Mouse (Mus musculus) bone marrow macrophage, adult 2 months (primary cell): ENCODE measurements around the gene Plppr1. TPM values are rescaled to one million over a fixed set of nuclear protein-coding genes. Genes with fewer than 3 reads are reported as not detected.

Experiments used
- H3K27ac ChIP-seq: 2 replicates; pipeline ENCODE4 v1.5.1; 2012; ENCODE audit warnings: low read depth, low read length; ENCODE audit not compliant: insufficient read depth
- H3K4me1 ChIP-seq: 2 replicates; pipeline ENCODE4 v1.6.1; 2012; ENCODE audit warnings: low read length; ENCODE audit not compliant: control insufficient read depth, insufficient read depth
- H3K4me3 ChIP-seq: 2 replicates; pipeline ENCODE4 v1.5.1; 2012; ENCODE audit warnings: mild to moderate bottlenecking, low read length, moderate library complexity; ENCODE audit not compliant: insufficient read depth
- CTCF ChIP-seq: IDR thresholded peaks from 2 replicates; pipeline ENCODE4 v1.5.1; 2012; ENCODE audit warnings: low read depth, mild to moderate bottlenecking, low read length, moderate library complexity
- POLR2A ChIP-seq: IDR thresholded peaks from 2 replicates; pipeline ENCODE4 v1.6.1; 2012; ENCODE audit warnings: mild to moderate bottlenecking, low read depth, low read length, borderline replicate concordance
- polyA plus RNA-seq: library from polyadenylated mRNA; stranded (reverse); fragments of >200 nt; gene quantifications from 2 replicates; pipeline ENCODE4 v1.2.4, GENCODE M21; 2012; ENCODE audit not compliant: missing spikeins, insufficient read depth, insufficient read length

The Plppr1 gene
- polyA plus RNA-seq, 1 experiment: not detected

DNA sequence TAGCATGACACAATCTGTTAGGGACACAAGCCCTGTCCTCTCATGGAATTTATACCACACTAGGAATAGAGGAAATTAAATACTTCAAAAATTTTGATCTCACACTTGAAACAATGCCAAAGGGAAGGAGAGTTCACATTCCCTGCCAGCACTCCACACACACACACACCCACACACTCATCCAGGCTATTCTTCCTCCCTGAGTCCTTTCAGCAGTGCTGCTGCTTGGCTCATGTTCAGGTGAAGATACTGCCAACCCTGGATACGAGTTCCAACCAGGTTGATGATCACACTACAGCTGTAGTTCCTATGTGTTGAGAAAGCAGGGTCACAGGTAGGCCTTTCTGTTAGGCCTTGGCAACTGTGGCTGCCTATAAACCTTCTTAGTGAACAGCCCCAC, 165.9 kb downstream of the Plppr1 start:
- TF ChIP-seq CTCF: no peak
- Histone ChIP-seq H3K27ac (no peak overlapping the region), H3K4me3 (no peak overlapping the region), H3K4me1 (no peaks in the 10 kb centered on the region)

DNA sequence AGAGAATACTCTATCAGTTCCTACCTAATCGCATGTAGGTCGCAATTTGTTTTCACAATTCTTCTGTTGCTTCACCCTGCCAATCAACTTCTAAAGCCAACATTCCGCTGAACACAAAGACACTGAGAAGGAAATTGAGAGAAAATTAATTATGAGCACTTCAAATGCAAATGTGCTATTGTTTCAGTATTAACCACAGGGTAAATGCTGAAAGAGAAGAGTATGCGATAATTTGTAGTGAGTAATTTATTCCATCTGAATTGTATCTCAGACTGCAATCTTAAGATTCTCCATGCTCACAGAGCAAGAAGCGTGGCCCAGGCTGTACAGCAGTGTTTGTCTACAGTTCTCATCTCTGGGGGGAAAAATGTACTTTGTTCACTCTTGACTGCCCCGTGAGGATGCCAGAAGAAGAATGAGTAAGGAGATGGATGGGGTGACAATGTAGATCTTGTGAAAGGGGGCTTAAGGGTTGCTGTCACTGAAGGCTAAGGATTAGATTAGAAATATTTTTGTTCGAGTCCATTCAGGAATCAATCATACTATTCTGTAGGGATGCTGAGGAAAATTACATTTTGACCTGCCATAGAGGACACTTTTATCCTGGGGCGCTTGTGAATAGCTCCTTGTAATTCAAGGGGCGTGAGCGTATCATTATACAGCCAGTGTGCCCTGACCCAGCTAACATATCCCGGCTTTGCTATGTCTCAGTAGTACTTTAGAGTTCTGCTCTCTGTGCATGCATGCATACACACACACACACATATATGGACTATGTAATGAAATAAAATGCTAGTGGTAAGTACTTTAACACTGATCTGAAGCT, 173.3 kb downstream of the Plppr1 start:
- TF ChIP-seq POLR2A (no peak), CTCF (no peak)
- Histone ChIP-seq H3K27ac (no peak overlapping the region), H3K4me3 (no peak overlapping the region), H3K4me1 (no peaks in the 10 kb centered on the region)

DNA sequence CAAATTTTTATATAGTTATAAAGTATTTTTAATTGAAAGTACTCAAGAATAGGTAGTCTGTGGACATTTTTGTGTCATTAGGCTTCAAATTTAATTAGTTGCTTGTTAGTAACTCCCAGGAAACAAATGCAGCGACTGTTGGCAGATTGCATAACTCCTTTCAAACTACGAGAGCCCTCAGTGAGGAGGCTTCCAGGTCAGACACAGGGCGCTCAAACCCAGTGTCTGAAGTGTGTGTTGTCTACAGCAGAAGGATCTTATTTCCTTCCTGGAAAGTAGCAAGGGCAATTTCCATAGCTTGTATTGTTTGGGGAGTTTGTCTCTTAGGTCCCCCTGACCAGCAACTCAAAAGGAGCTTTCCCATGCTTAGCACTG, 173.9 kb downstream of the Plppr1 start:
- H3K27ac ChIP-seq: no peak overlapping the region
- no peak overlapping the region for H3K4me3 ChIP-seq
- TF ChIP-seq POLR2A: no peak
- H3K4me1 ChIP-seq: no peaks in the 10 kb centered on the region

DNA sequence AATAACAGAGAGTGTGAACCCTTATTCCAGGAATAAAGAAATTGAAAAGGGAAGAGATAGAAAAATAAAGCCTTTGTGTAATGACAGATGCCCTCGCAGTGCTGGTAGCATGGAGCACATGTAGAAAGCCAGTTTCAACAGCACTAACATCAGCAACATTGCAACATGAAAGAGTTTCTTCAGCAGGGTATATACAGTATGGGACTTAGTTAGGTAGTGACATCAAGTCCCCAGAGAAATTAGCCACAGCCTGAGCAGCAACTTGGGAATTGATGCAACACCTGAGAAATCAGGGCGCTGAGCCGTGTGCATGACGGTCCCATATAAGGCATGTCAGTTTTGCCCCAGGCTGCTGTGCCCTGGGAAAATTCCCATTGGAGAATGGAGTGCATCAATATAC, 179.0 kb downstream of the Plppr1 start:
- H3K4me1 ChIP-seq: no peaks in the 10 kb centered on the region
- no peak for TF ChIP-seq CTCF
- TF ChIP-seq POLR2A: no peak
- H3K27ac ChIP-seq: no peak overlapping the region
- no peak overlapping the region for H3K4me3 ChIP-seq

DNA sequence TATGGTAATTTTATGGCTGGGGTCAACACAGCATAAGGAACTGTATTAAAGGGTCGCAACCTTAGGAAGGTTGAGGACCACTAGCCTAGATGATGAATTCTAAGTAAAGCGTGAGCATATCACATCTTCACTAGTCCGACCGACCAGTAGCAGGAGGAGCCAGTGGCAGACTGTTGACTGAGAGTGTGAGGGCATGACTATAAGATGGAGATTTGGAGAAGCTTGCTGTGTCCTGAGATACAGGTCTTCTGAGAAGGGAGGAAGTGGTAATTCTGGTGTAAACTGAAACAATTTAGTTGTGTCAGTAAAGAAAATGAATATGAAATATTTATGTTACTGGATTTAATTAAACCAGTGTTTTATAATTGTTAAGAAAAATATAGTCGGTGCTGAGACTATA, 180.4 kb downstream of the Plppr1 start:
- TF ChIP-seq CTCF: no peak
- TF ChIP-seq POLR2A: no peak
- H3K27ac ChIP-seq: no peak overlapping the region
- no peaks in the 10 kb centered on the region for H3K4me1 ChIP-seq
- no peak overlapping the region for H3K4me3 ChIP-seq

DNA sequence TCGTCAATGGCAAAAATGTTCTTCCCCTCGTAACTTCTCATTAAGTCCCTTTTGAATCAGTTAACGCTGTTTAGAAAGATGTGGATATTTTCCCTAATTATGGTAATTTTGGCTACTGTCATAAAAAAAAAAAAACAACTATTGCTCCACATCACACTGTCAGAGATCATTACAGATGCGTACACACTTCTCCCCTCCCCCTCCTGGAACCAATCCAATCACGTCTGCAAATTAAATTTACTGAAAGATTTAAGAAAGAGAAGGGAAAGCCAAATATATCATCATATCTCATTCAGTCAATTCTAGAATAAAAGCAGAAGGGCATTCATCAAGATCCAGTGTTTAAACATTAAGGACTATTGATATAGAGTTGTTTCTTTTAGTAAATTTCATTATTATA, 185.7 kb downstream of the Plppr1 start:
- no peak for TF ChIP-seq POLR2A
- TF ChIP-seq CTCF: no peak
- Histone ChIP-seq H3K4me3 (no peak overlapping the region), H3K4me1 (no peaks in the 10 kb centered on the region), H3K27ac (no peak overlapping the region)

DNA sequence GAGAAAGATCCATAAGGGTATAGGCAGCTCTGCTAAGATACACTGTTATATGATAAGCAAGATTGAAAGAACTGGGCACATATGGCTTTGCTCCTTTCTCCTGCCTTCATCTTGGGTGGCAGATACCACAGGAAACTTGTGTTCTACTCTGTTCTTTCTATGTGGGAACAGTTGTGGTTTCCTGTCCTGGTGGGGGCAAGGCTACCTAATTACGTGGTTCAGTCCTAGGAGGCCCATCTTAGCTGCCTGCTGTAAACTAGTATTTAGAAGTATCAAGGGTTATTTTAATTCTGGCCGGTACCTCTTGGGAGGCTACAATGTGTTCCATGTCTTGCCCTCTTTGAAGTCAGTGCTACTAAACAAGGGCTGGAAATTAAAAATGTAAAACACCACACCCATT, 186.2 kb downstream of the Plppr1 start:
- no peaks in the 10 kb centered on the region for H3K4me1 ChIP-seq
- no peak for TF ChIP-seq POLR2A
- TF ChIP-seq CTCF: no peak
- H3K27ac ChIP-seq: no peak overlapping the region
- no peak overlapping the region for H3K4me3 ChIP-seq

DNA sequence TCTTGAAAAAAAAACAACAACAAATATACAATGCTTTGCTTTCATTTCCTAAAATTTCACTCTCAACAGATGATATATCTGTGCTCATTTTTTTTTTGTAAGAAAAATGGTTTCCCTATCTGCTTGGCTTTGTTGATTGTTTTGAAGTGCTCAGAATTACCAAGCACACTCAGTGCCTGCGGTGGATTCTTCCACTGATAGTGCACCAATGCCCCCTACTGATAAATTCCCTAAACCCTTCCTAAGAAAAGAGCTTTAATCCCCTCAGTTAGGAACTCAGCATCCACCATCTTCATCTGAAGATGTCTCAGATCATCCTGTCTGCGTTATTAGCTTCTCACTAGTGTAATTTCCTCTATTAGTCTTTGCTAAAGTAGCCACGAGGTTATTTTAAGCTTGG, 192.2 kb downstream of the Plppr1 start:
- TF ChIP-seq CTCF (no peak), POLR2A (no peak)
- Histone ChIP-seq H3K4me3 (no peak overlapping the region), H3K4me1 (no peaks in the 10 kb centered on the region), H3K27ac (no peak overlapping the region)

DNA sequence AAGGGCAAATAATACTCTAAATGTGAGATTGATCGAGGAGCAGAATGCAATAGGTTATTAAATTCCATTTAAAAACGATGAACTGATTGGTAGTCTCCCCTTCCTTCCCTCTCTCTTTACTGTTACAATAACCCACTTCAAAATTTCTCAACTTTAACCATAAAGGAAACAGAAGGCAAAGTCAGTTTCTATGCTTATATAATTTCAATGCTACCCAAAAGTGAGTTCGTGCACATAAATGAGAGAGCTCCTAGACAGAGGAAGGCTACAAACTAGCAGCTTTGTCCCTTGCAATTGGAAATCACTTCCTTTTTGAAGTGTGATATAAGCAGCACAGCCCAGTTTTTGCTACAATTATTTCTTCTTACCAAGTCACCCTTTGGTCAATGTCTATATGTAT, 193.1 kb downstream of the Plppr1 start:
- Histone ChIP-seq H3K4me3 (no peak overlapping the region), H3K4me1 (no peaks in the 10 kb centered on the region), H3K27ac (no peak overlapping the region)
- TF ChIP-seq POLR2A (no peak), CTCF (no peak)

DNA sequence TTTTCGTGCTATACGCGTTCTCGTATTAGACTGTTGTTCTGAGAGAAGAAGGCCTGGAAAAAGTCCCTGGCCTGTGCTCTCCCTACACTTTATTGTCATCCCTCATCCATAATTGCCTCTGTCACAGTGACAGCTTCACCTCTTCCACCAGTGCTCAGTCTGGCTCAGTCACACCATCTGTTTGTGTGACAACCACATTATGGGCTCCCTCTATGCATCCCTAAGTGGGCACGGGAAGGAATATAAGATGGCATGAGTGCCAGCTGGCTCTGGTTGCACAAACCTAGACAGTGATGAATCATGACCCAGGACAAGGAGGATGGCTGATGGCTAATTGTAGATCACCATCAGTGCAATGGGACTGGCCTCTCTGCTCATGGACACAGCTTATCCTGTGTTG, 219.4 kb downstream of the Plppr1 start:
- H3K27ac ChIP-seq: no peak overlapping the region
- no peaks in the 10 kb centered on the region for H3K4me1 ChIP-seq
- H3K4me3 ChIP-seq: no peak overlapping the region
- no peak for TF ChIP-seq POLR2A
- TF ChIP-seq CTCF: no peak

DNA sequence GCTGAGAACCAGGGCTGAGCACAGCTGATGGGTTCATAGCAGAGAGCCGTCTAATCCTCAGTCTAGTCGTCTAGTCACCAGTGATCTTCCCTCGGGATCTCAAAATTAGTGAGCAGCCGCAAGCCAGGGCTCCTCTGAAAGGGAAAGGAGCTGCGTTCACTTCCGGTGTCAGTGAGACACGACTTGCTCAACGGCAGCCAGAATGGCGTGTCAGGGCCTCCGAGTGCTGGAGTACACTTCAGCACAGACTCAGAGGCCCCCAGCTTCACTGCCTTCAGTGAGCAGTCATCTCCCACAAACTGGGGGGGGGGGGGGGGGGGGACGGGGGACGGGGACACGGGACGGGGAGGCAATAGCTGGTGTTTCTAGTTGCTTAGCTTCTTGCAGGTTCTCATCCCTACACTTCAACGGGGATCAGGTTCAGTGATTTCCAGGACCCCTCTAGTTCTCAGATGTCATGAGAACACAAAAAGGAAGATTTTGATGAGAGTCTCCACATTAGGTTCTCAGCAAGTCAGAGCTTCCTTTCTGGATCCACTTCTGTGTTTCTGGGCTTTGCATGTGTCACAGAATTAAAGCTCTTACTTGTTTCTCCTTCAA, 225.7 kb downstream of the Plppr1 start:
- H3K4me3 ChIP-seq: no peak overlapping the region
- H3K4me1 ChIP-seq: no peaks in the 10 kb centered on the region
- H3K27ac ChIP-seq: no peak overlapping the region
- TF ChIP-seq POLR2A: no peak
- no peak for TF ChIP-seq CTCF
